Comparison of ENCODE assay signal across 16 mouse cellular contexts in genomic region chr1:164862946-164863883, GRCm38 (mm10).
DNase-seq lines count a peak whose midpoint lies in the region; ATAC-seq and TF ChIP-seq lines count a peak whose summit lies in the region.
"Had no signal": no experiment of that assay in that cellular context is flagged by ENCODE, and none has a peak within 500 bp of the region (broad histone marks: within the 10 kb centered on the region; RNA-seq: fewer than 3 reads in every experiment).

No protein-coding gene starts in this region.

- no peak for ATAC-seq in midbrain, postnatal 0 days (ENCODE audit: low FRiP score)
- no peak for ATAC-seq in midbrain, embryonic 15.5 days (replicated peaks)
- ATAC-seq in inflammation-experienced regulatory T-cells, adult 6 months, result no peak
- ATAC-seq: CD4-positive, CD25-positive, alpha-beta regulatory T cell, adult 4 months; intestine, embryonic 15.5 days had no signal

- H3K4me2 ChIP-seq in midbrain, postnatal 0 days (ENCODE audit: low read depth, low read length, poor library complexity, severe bottlenecking), result no peak overlapping the region
- H3K4me2 ChIP-seq in midbrain, embryonic 15.5 days, result no peak overlapping the region
- H3K4me2 ChIP-seq: embryonic facial prominence, embryonic 12.5 days; heart, embryonic 13.5 days; intestine, embryonic 15.5 days; stomach, embryonic 15.5 days had no signal

- no peak overlapping the region for H3K4me3 ChIP-seq in midbrain, postnatal 0 days (ENCODE audit: low read depth, low read length)
- no peak overlapping the region for H3K4me3 ChIP-seq in midbrain, embryonic 15.5 days
- H3K4me3 ChIP-seq: embryonic facial prominence, embryonic 12.5 days; heart, embryonic 13.5 days; intestine, embryonic 15.5 days; stomach, embryonic 15.5 days had no signal

- peak; percentile 86 for DNase-seq in heart, adult 11 months
- no peak for DNase-seq in heart, postnatal 14 days
- DNase-seq in midbrain, postnatal 0 days (ENCODE audit: low spot score), result peak; percentile 43
- peak; percentile 32 to 57 for DNase-seq in cerebellum, postnatal 14 days
- peak; percentile 15 for DNase-seq in retina, postnatal 1 day
- DNase-seq in right cerebral cortex, postnatal 14 days, result no peak
- DNase-seq: thymus, postnatal 4 days had no signal

- H3K9me3 ChIP-seq in midbrain, postnatal 0 days (ENCODE audit: low read length), result no peaks in the 10 kb centered on the region
- H3K9me3 ChIP-seq in midbrain, embryonic 15.5 days, result no peaks in the 10 kb centered on the region
- H3K9me3 ChIP-seq: embryonic facial prominence, embryonic 12.5 days; heart, embryonic 13.5 days; intestine, embryonic 15.5 days; stomach, embryonic 15.5 days had no signal

- H3K4me1 ChIP-seq in midbrain, postnatal 0 days (ENCODE audit: insufficient read depth, low read length), result no peaks in the 10 kb centered on the region
- H3K4me1 ChIP-seq in midbrain, embryonic 15.5 days, result no peaks in the 10 kb centered on the region
- H3K4me1 ChIP-seq: embryonic facial prominence, embryonic 12.5 days; intestine, embryonic 15.5 days; stomach, embryonic 15.5 days had no signal

- no peaks in the 10 kb centered on the region for H3K36me3 ChIP-seq in midbrain, postnatal 0 days (ENCODE audit: insufficient read depth, low read length)
- no peaks in the 10 kb centered on the region for H3K36me3 ChIP-seq in midbrain, embryonic 15.5 days (replicated peaks)
- H3K36me3 ChIP-seq: embryonic facial prominence, embryonic 12.5 days; heart, embryonic 13.5 days; intestine, embryonic 15.5 days; stomach, embryonic 15.5 days had no signal

- TF ChIP-seq CTCF in midbrain, postnatal 0 days (IDR thresholded peaks at IDR 0.05), result no peak

- 0 out of 2 replicates have a peak overlapping the region, but pooled peaks have one; percentile 32 for H3K27ac ChIP-seq in midbrain, postnatal 0 days (ENCODE audit: low read depth, low read length)
- no peak overlapping the region for H3K27ac ChIP-seq in midbrain, embryonic 15.5 days
- H3K27ac ChIP-seq: embryonic facial prominence, embryonic 12.5 days; heart, embryonic 13.5 days; intestine, embryonic 15.5 days; liver, embryonic 14.5 days; macrophage; stomach, embryonic 15.5 days had no signal

- no peak overlapping the region for H3K9ac ChIP-seq in midbrain, postnatal 0 days (replicated peaks; ENCODE audit: low read length, poor library complexity, severe bottlenecking)
- H3K9ac ChIP-seq in midbrain, embryonic 15.5 days, result no peak overlapping the region
- H3K9ac ChIP-seq: embryonic facial prominence, embryonic 12.5 days; heart, embryonic 13.5 days; intestine, embryonic 15.5 days; liver, embryonic 14.5 days; stomach, embryonic 15.5 days had no signal

- H3K27me3 ChIP-seq in midbrain, postnatal 0 days (ENCODE audit: insufficient read depth, low read length), result no peaks in the 10 kb centered on the region
- H3K27me3 ChIP-seq in midbrain, embryonic 15.5 days (replicated peaks), result no peaks in the 10 kb centered on the region
- H3K27me3 ChIP-seq: embryonic facial prominence, embryonic 12.5 days; heart, embryonic 13.5 days; intestine, embryonic 15.5 days; stomach, embryonic 15.5 days had no signal

- intact Hi-C loops in heart, postnatal 14 days (cut with DNase I), result loop anchor here (5.0 kb wide), 1 partner anchor 34 kb away; no protein-coding TSS in a partner anchor

- WGBS in midbrain, postnatal 0 days, result 55% methylated on average over 12 of the region's 12 CpGs
- 54% methylated on average over 12 of the region's 12 CpGs for WGBS in midbrain, embryonic 15.5 days

Comparison
In these comparisons a context has a peak if more than half of its experiments do, and no peak if none do; other contexts are left out.
1. DNase-seq: peak in heart, adult 11 months (single experiment), midbrain, postnatal 0 days (single experiment), cerebellum, postnatal 14 days (2 of 2) and retina, postnatal 1 day (single experiment); none in heart, postnatal 14 days (0 of 2) and right cerebral cortex, postnatal 14 days (single experiment).